Mouse (Mus musculus): ENCODE measurements around the gene Tusc2.

Gene Tusc2

DNA sequence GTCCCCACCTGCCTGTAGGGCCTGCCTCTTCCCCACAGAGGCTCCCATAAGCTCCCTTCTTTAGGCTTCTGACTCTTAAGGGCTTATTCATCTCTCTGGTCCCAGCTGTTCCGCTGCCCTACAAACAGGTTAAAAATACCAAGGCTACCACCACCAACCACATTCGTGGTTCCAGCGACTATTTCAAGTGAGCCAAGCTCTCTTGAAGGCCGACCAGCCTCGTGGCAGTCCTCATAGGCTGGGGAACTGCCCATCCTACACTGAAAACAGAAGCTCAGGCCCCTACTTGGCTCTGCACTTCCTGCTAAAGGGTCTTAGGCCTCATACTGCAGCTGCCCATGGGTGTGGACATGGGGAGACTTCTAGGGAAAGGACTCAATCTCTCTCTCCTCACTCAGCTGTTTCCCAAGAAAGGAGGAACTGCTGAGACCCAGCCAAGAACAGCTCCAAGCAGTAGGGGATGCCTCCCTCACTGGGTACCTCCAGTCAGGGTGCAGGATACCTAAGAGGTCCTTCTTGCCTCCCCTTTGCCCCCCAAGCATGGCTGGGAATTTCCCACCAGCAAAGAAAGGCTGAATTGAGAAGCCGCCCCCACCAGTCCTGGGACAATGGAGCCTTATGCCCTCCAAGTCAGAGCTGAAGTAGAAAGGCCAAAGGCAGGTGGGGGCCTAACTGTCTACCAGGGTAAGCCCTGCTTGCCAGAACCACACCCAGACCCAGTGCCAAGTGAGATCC is 48.6 kb downstream of the Tusc2 start:
- in situ Hi-C loops (cut with MboI): no loop called here

DNA sequence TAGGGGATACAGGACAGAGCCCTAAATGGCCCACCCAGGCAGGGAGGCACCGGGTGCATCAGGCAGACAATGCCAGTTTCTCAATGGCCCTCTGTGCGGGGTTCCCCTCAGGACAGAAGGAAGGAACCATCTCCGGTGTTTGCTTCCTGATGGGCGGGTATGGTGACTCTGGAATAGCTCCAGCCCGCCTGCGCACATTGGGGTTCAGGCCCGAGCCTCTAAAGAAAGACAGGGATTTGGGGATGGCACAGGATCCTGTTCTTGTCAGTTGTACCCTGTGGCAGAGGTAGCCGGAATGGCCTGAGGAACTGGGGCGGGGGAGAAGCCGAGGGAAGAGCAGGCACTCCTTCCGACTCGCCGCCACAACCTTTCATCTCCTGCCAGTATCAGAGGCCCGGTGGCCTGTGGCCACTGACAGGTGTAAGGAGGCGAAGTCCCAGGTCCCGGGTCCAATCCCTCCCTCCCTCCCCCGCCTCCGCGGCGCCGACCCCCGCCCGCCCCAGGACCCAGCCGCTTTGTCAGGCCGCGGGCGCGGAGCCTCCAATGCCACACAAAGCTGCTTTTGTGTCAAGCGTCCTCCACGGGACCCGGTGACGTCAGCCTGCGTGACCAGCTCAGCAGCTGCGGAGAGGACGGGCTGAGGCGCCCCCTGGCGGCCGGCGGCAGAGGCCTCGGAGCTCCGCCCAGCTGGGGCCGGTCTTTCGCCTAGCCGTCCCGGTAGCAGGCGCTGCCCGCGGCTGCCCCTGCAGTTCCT is 49.3 kb downstream of the Tusc2 start:
- in situ Hi-C loops (cut with MboI): no loop called here

DNA sequence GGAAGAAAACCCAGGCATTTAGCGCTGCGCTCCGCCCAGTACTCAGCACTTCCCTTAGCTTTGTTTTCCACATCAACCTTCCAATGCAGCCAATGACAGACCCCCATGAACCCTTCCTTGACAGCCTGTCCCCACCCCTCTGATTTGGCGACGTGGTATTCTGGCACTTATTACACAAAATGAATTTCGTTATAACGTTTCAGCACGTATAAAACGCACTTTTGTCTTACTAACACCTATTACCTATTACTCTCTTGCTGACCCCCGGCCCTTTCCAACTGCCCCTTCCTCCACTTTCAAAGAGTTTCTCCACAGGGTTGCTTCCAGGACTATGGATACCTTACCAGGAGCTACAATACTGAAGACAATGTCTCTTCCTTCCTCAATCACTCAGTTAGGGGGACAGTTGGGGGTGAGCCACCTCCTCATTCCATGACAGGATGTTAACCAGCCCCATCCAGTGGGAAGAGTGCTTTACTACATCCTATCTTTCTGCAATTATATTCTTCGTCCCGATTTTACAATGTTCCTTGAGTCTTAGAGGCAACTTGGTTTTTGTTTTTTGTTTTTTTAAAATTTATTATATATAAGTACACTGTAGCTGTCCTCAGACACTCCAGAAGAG is 50.0 kb downstream of the Tusc2 start:
- in situ Hi-C loops (cut with MboI): no loop called here

DNA sequence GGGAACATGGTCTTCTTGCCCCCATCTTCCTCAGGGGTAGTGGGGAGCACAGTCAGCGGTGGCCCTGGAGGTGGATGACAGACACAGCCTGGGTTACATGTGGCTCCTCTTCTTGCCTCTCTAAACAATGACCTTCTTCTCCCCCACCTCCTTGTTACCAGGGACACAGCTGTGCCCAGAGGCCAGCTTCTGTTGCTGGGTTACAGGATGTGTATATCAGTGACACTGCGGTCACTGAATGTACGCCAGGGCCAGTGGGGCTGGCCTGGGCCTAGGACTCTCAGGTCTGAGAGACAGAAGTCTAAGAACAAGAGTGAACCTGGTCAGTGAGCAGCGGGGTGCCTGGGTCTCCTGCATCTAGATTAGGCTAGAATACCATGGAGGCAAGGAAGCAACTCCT is 52.0 kb downstream of the Tusc2 start:
- in situ Hi-C loops (cut with MboI): no loop called here
